Mouse (Mus musculus): ENCODE measurements at regions not wholly inside any gene's neighbourhood (a gene's known extent, or its start where the extent isn't known, plus 50 kb on each side); places are given as distances from the start of the nearest gene placed in this dataset.

GRCm38 (mm10) chr15:41977196-41977595 is 1843.0 kb downstream of the 9330182O14Rik start:
- ATAC-seq (ENCODE audit: insufficient read depth) (no peak), DNase-seq (ENCODE audit: low read depth in 3 of 3, low spot score in 3 of 3) (no peak)
- H3K27ac ChIP-seq, result no peak overlapping the region
- no peaks in the 10 kb centered on the region for H3K36me3 ChIP-seq (replicated peaks; ENCODE audit: control insufficient read depth, insufficient read depth, low read depth)
- WGBS (ENCODE audit: insufficient replicate concordance), result 65% methylated on average over 2 of the region's 2 CpGs
- H3K27me3 ChIP-seq (ENCODE audit: control insufficient read depth, insufficient read depth, low read length), result no peaks in the 10 kb centered on the region
- H3K9me3 ChIP-seq (ENCODE audit: control insufficient read depth, low read length), result no peaks in the 10 kb centered on the region
- TF ChIP-seq CTCF (IDR thresholded peaks at IDR 0.05; ENCODE audit: low read depth) (no peak), EP300 (IDR thresholded peaks at IDR 0.05; ENCODE audit: low read depth) (no peak)
- H3K9ac ChIP-seq (replicated peaks), result no peak overlapping the region
- H3K4me3 ChIP-seq (ENCODE audit: insufficient read depth in 1 of 2, low read depth in 2 of 2, low read length in 2 of 2), result no peak overlapping the region
- no peak overlapping the region for H3K4me2 ChIP-seq (ENCODE audit: low read depth)
- H3K4me1 ChIP-seq (replicated peaks; ENCODE audit: control insufficient read depth in 2 of 2, insufficient read depth in 2 of 2, low read length in 1 of 2), result no peaks in the 10 kb centered on the region

- Histone ChIP-seq H3K4me3 (ENCODE audit: insufficient read depth in 1 of 2, low read depth in 2 of 2, low read length in 2 of 2) (no peak overlapping the region), H3K36me3 (replicated peaks; ENCODE audit: control insufficient read depth, insufficient read depth, low read depth) (no peaks in the 10 kb centered on the region), H3K9ac (replicated peaks) (no peak overlapping the region), H3K27ac (no peak overlapping the region), H3K4me1 (replicated peaks; ENCODE audit: control insufficient read depth in 2 of 2, insufficient read depth in 2 of 2, low read length in 1 of 2) (no peaks in the 10 kb centered on the region), H3K9me3 (ENCODE audit: control insufficient read depth, low read length) (no peaks in the 10 kb centered on the region), H3K4me2 (ENCODE audit: low read depth) (no peak overlapping the region), H3K27me3 (ENCODE audit: control insufficient read depth, insufficient read depth, low read length) (no peaks in the 10 kb centered on the region)
- ATAC-seq (ENCODE audit: insufficient read depth) (no peak), DNase-seq (ENCODE audit: low read depth in 3 of 3, low spot score in 3 of 3) (no peak)
- WGBS (ENCODE audit: insufficient replicate concordance), result 82% methylated on average over 12 of the region's 12 CpGs
- no peak for TF ChIP-seq EP300 (IDR thresholded peaks at IDR 0.05; ENCODE audit: low read depth)
These were observed 1843.6 kb downstream of the 9330182O14Rik start for GRCm38 (mm10) chr15:41977649-41978231.

GRCm38 (mm10) chr15:41983261-41983660 is 1849.1 kb downstream of the 9330182O14Rik start:
- no peak overlapping the region for H3K4me2 ChIP-seq (ENCODE audit: low read depth)
- no peak for ATAC-seq (ENCODE audit: insufficient read depth)
- no peak for DNase-seq (ENCODE audit: low read depth in 3 of 3, low spot score in 3 of 3)
- 48% methylated on average over 6 of the region's 6 CpGs for WGBS (ENCODE audit: insufficient replicate concordance)
- no peaks in the 10 kb centered on the region for H3K36me3 ChIP-seq (replicated peaks; ENCODE audit: control insufficient read depth, insufficient read depth, low read depth)
- no peaks in the 10 kb centered on the region for H3K27me3 ChIP-seq (ENCODE audit: control insufficient read depth, insufficient read depth, low read length)
- TF ChIP-seq CTCF (IDR thresholded peaks at IDR 0.05; ENCODE audit: low read depth) (no peak), EP300 (IDR thresholded peaks at IDR 0.05; ENCODE audit: low read depth) (no peak)
- H3K4me3 ChIP-seq (ENCODE audit: insufficient read depth in 1 of 2, low read depth in 2 of 2, low read length in 2 of 2), result no peak overlapping the region
- no peaks in the 10 kb centered on the region for H3K9me3 ChIP-seq (ENCODE audit: control insufficient read depth, low read length)
- H3K4me1 ChIP-seq (replicated peaks; ENCODE audit: control insufficient read depth in 2 of 2, insufficient read depth in 2 of 2, low read length in 1 of 2), result no peaks in the 10 kb centered on the region
- H3K9ac ChIP-seq (replicated peaks), result no peak overlapping the region
- no peak overlapping the region for H3K27ac ChIP-seq

GRCm38 (mm10) chr15:41984267-41984666 is 1850.1 kb downstream of the 9330182O14Rik start:
- Histone ChIP-seq H3K27ac (no peak overlapping the region), H3K4me3 (ENCODE audit: insufficient read depth in 1 of 2, low read depth in 2 of 2, low read length in 2 of 2) (no peak overlapping the region), H3K4me2 (ENCODE audit: low read depth) (no peak overlapping the region), H3K36me3 (replicated peaks; ENCODE audit: control insufficient read depth, insufficient read depth, low read depth) (no peaks in the 10 kb centered on the region), H3K9ac (replicated peaks) (no peak overlapping the region), H3K9me3 (ENCODE audit: control insufficient read depth, low read length) (no peaks in the 10 kb centered on the region), H3K4me1 (replicated peaks; ENCODE audit: control insufficient read depth in 2 of 2, insufficient read depth in 2 of 2, low read length in 1 of 2) (no peaks in the 10 kb centered on the region), H3K27me3 (ENCODE audit: control insufficient read depth, insufficient read depth, low read length) (no peaks in the 10 kb centered on the region)
- TF ChIP-seq EP300 (IDR thresholded peaks at IDR 0.05; ENCODE audit: low read depth) (no peak), CTCF (IDR thresholded peaks at IDR 0.05; ENCODE audit: low read depth) (no peak)
- no peak for DNase-seq (ENCODE audit: low read depth in 3 of 3, low spot score in 3 of 3)
- 74% methylated on average over 4 of the region's 4 CpGs for WGBS (ENCODE audit: insufficient replicate concordance)
- no peak for ATAC-seq (ENCODE audit: insufficient read depth)

- no peak for TF ChIP-seq EP300 (IDR thresholded peaks at IDR 0.05; ENCODE audit: low read depth)
- TF ChIP-seq CTCF (IDR thresholded peaks at IDR 0.05; ENCODE audit: low read depth), result no peak
- H3K9me3 ChIP-seq (ENCODE audit: control insufficient read depth, low read length), result no peaks in the 10 kb centered on the region
- no peaks in the 10 kb centered on the region for H3K36me3 ChIP-seq (replicated peaks; ENCODE audit: control insufficient read depth, insufficient read depth, low read depth)
- H3K27me3 ChIP-seq (ENCODE audit: control insufficient read depth, insufficient read depth, low read length), result no peaks in the 10 kb centered on the region
- no peak overlapping the region for H3K9ac ChIP-seq (replicated peaks)
- no peaks in the 10 kb centered on the region for H3K4me1 ChIP-seq (replicated peaks; ENCODE audit: control insufficient read depth in 2 of 2, insufficient read depth in 2 of 2, low read length in 1 of 2)
- no peak overlapping the region for H3K27ac ChIP-seq
- H3K4me2 ChIP-seq (ENCODE audit: low read depth), result no peak overlapping the region
- 54% methylated on average over 3 of the region's 3 CpGs for WGBS (ENCODE audit: insufficient replicate concordance)
- ATAC-seq (ENCODE audit: insufficient read depth) (no peak), DNase-seq (ENCODE audit: low read depth in 3 of 3, low spot score in 3 of 3) (no peak)
- H3K4me3 ChIP-seq (ENCODE audit: insufficient read depth in 1 of 2, low read depth in 2 of 2, low read length in 2 of 2), result no peak overlapping the region
These were observed 1852.1 kb downstream of the 9330182O14Rik start for GRCm38 (mm10) chr15:41986264-41986663.
